24 mouse cellular contexts compared by ENCODE assay signal in genomic region chr14:20047291-20047690, GRCm38 (mm10).
DNase-seq lines count a peak whose midpoint lies in the region; ATAC-seq lines count a peak whose summit lies in the region.
"Had no signal": no experiment of that assay in that cellular context is flagged by ENCODE, and none has a peak within 500 bp of the region (broad histone marks: within the 10 kb centered on the region; RNA-seq: fewer than 3 reads in every experiment).

No protein-coding gene starts in this region.

- peaks cover 13% of the 10 kb centered on the region; the same call in 1 of the 2 replicates for H3K4me1 ChIP-seq in heart, embryonic 10.5 days
- peaks cover 15% of the 10 kb centered on the region for H3K4me1 ChIP-seq in neural tube, embryonic 13.5 days (replicated peaks)
- peaks cover 19% of the 10 kb centered on the region for H3K4me1 ChIP-seq in midbrain, embryonic 16.5 days (ENCODE audit: control insufficient read depth, insufficient read depth, low read length)

- no peaks in the 10 kb centered on the region for H3K9me3 ChIP-seq in heart, embryonic 10.5 days
- no peaks in the 10 kb centered on the region for H3K9me3 ChIP-seq in neural tube, embryonic 13.5 days
- H3K9me3 ChIP-seq in midbrain, embryonic 16.5 days (replicated peaks; ENCODE audit: control insufficient read depth, low read length, poor library complexity, severe bottlenecking): no peaks in the 10 kb centered on the region
- H3K9me3 ChIP-seq: embryonic facial prominence, embryonic 15.5 days; G1E; heart, embryonic 12.5 days had no signal

- peak; percentile 55 for DNase-seq in heart, adult 11 months
- DNase-seq in heart, embryonic 10.5 days (ENCODE audit: low spot score): no peak
- no peak for DNase-seq in neural tube, embryonic 10.5 days (ENCODE audit: extremely low spot score, low spot score)
- DNase-seq in cerebellum, adult 11 months: no peak
- no peak for DNase-seq in frontal cortex, postnatal 14 days (ENCODE audit: low spot score in 2 of 2)
- DNase-seq: adrenal gland, postnatal 10 days; B cell, adult 2 months; cerebellum, adult 9-10 months; heart, postnatal 10 days; kidney, postnatal 25 days; layer of hippocampus, postnatal 36 days; lung, postnatal 4 days; retina, postnatal 1 day; right cerebral cortex, postnatal 25 days; spleen, adult 18-20 months had no signal

- no peak for ATAC-seq in neural tube, embryonic 13.5 days (ENCODE audit: low read depth)
- no peak for ATAC-seq in midbrain, embryonic 16.5 days
- ATAC-seq: activated CD4-positive, CD25-positive, alpha-beta regulatory T cell, adult 4 months; intestine, postnatal 0 days had no signal

- H3K4me2 ChIP-seq in neural tube, embryonic 13.5 days: no peak overlapping the region
- H3K4me2 ChIP-seq in midbrain, embryonic 16.5 days (ENCODE audit: low read length): no peak overlapping the region
- H3K4me2 ChIP-seq: embryonic facial prominence, embryonic 15.5 days; heart, embryonic 12.5 days had no signal

- no peak overlapping the region for H3K9ac ChIP-seq in neural tube, embryonic 13.5 days
- no peak overlapping the region for H3K9ac ChIP-seq in midbrain, embryonic 16.5 days (ENCODE audit: low read depth, low read length)
- H3K9ac ChIP-seq: embryonic facial prominence, embryonic 15.5 days; heart, embryonic 12.5 days had no signal

- 56% methylated on average over 2 of the region's 2 CpGs for WGBS in heart, embryonic 10.5 days
- 53% methylated on average over 2 of the region's 2 CpGs for WGBS in neural tube, embryonic 13.5 days
- 45% methylated on average over 2 of the region's 2 CpGs for WGBS in midbrain, embryonic 16.5 days

- no peaks in the 10 kb centered on the region for H3K27me3 ChIP-seq in heart, embryonic 10.5 days (ENCODE audit: insufficient read depth, poor library complexity, severe bottlenecking)
- H3K27me3 ChIP-seq in neural tube, embryonic 13.5 days: no peaks in the 10 kb centered on the region
- H3K27me3 ChIP-seq in midbrain, embryonic 16.5 days (ENCODE audit: control insufficient read depth, insufficient read depth, low read depth, low read length): no peaks in the 10 kb centered on the region
- H3K27me3 ChIP-seq: CH12.LX; embryonic facial prominence, embryonic 15.5 days; heart, embryonic 12.5 days had no signal

- H3K4me3 ChIP-seq in heart, embryonic 10.5 days: no peak overlapping the region
- no peak overlapping the region for H3K4me3 ChIP-seq in neural tube, embryonic 13.5 days
- H3K4me3 ChIP-seq in midbrain, embryonic 16.5 days (ENCODE audit: low read depth, low read length): no peak overlapping the region
- H3K4me3 ChIP-seq: embryonic facial prominence, embryonic 15.5 days; heart, embryonic 12.5 days; myocyte had no signal

- H3K27ac ChIP-seq in heart, embryonic 10.5 days: no peak overlapping the region
- H3K27ac ChIP-seq in neural tube, embryonic 13.5 days (replicated peaks): peak overlapping the region; percentile 82; the same call in 1 of the 2 replicates
- H3K27ac ChIP-seq in midbrain, embryonic 16.5 days (ENCODE audit: low read length): peak overlapping the region; percentile 86
- H3K27ac ChIP-seq: embryonic facial prominence, embryonic 15.5 days had no signal

- no peaks in the 10 kb centered on the region for H3K36me3 ChIP-seq in heart, embryonic 10.5 days
- H3K36me3 ChIP-seq in neural tube, embryonic 13.5 days: no peaks in the 10 kb centered on the region
- H3K36me3 ChIP-seq in midbrain, embryonic 16.5 days (ENCODE audit: control insufficient read depth, insufficient read depth, low read length): no peaks in the 10 kb centered on the region
- H3K36me3 ChIP-seq: embryonic facial prominence, embryonic 15.5 days; G1E; heart, embryonic 12.5 days had no signal
